Mouse (Mus musculus) forebrain, embryonic 11.5 days (tissue): ENCODE results near the gene Pld4. TPM values are rescaled to one million over a fixed set of nuclear protein-coding genes. Genes with fewer than 3 reads are reported as not detected.

Source experiments
- ATAC-seq: fragments of 200-750 bp; cut with Nextera tagmentation; replicated peaks from 2 replicates; pipeline ENCODE4 v1.8.0; 2017; ENCODE audit warnings: moderate TSS enrichment; ENCODE audit not compliant: low FRiP score
- DNase-seq: peaks from one replicate; pipeline ENCODE4 v3.0.0-alpha.2; 2017; ENCODE audit warnings: low spot score
- H3K27ac ChIP-seq: fragments of 300-500 bp; sonication (generic); 2 replicates; pipeline ENCODE4 v1.5.1; 2014; ENCODE audit warnings: low read depth, low read length
- H3K27me3 ChIP-seq: fragments of 300-500 bp; sonication (generic); 2 replicates; pipeline ENCODE4 v1.6.1; 2014; ENCODE audit warnings: mild to moderate bottlenecking, low read length, mixed read lengths; ENCODE audit not compliant: control insufficient read depth, insufficient read depth
- H3K36me3 ChIP-seq: fragments of 300-500 bp; sonication (generic); 2 replicates; pipeline ENCODE4 v1.6.1; 2014; ENCODE audit warnings: mild to moderate bottlenecking, low read length, moderate library complexity, mixed read lengths; ENCODE audit not compliant: control insufficient read depth, insufficient read depth
- H3K4me1 ChIP-seq: fragments of 300-500 bp; sonication (generic); replicated peaks from 2 replicates; pipeline ENCODE4 v1.6.1; 2014; ENCODE audit warnings: low read length, mixed read lengths; ENCODE audit not compliant: control insufficient read depth, insufficient read depth
- H3K4me2 ChIP-seq: fragments of 300-500 bp; sonication (generic); 2 replicates; pipeline ENCODE4 v1.6.1; 2014; ENCODE audit warnings: low read depth, mild to moderate bottlenecking, low read length, moderate library complexity, mixed read lengths; ENCODE audit not compliant: severe bottlenecking
- H3K4me3 ChIP-seq: fragments of 300-500 bp; sonication (generic); 2 replicates; pipeline ENCODE4 v1.5.1; 2014; ENCODE audit warnings: low read depth, low read length
- H3K9ac ChIP-seq: fragments of 300-500 bp; sonication (generic); 2 replicates; pipeline ENCODE4 v1.6.1; 2014; ENCODE audit warnings: low read length
- H3K9me3 ChIP-seq: fragments of 300-500 bp; sonication (generic); 2 replicates; pipeline ENCODE4 v1.6.1; 2016; ENCODE audit warnings: low read length, mixed read lengths; ENCODE audit not compliant: control insufficient read depth
- WGBS: fragments of 180-500 bp; shearing (Covaris S2); extraction: QIAGEN DNeasy Blood & Tissue Kit; methylation state at CpG from one replicate; pipeline ENCODE4 v1.1.7; 2014; 5-methylcytosine and 5-hydroxymethylcytosine counted together
- polyA plus RNA-seq: library from polyadenylated mRNA; unstranded; fragments of >200 nt; fragmentation: Nextera tagmentation; extraction: Ambion mirVana; gene quantifications from 2 replicates; pipeline ENCODE4 v1.2.1, GENCODE M21; 2014

Gene Pld4
- polyA plus RNA-seq, 1 experiment from 2014 or later, result 3.7 TPM

DNA sequence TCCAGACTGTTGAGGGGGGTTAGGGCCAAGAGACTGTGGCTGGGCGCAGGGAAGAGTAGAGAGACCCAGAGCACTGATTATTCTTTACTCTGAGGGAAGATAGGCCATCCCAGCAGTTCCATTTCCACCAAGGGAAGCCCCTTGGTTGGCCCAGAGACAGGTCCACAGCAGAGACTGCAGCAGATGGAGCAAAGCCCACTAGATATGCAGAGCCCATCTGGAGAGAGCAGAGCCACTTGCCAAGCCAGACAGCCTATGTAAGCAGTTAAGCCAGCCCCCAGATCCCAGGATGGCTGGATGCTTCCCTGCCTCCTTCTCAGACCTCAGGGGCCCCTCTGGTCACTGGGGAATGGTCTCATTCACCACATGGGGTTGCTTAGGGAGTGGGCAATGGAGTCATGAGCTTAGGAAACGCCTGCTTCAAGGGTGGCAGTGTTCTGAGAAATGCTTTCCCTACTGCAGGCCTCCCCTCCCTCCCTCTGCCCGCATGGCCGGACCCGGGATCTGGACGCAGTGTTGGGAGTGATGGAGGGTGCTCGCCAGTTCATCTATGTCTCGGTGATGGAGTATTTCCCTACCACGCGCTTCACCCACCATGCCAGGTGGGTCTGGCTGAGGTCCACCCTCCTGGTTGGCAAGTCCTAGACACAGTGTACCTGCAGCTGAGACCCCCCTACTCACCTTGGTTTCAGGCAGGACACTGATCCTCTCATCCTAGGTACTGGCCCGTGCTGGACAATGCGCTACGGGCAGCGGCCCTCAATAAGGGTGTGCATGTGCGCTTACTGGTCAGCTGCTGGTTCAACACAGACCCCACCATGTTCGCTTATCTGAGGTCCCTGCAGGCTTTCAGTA, 6.8 kb downstream of the Pld4 start:
- Histone ChIP-seq H3K27me3 (no peaks in the 10 kb centered on the region), H3K4me2 (no peak overlapping the region), H3K4me1 (no peaks in the 10 kb centered on the region), H3K9ac (no peak overlapping the region), H3K4me3 (no peak overlapping the region), H3K36me3 (no peaks in the 10 kb centered on the region), H3K27ac (no peak overlapping the region), H3K9me3 (no peaks in the 10 kb centered on the region)
- WGBS, result 92% methylated on average over 16 of the region's 16 CpGs
- DNase-seq, result peak; percentile 42
- no peak for ATAC-seq

DNA sequence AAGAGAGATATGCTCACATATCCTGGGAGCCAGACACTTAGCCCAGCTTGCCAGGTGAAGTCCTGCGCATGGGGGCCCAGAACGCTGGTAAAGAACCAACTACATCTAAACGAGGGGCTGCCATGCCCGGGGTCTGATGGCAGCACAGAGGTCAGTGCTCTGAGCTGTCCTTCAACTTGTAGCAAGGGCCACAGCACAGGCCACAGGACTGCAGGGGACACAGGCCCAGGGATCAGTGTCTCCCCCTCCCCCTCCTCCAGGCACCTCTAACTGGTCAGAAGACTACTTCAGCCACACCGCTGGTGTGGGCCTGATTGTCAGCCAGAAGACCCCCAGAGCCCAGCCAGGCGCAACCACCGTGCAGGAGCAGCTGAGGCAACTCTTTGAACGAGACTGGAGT, 7.7 kb downstream of the Pld4 start:
- Histone ChIP-seq H3K9me3 (no peaks in the 10 kb centered on the region), H3K4me1 (no peaks in the 10 kb centered on the region), H3K27me3 (no peaks in the 10 kb centered on the region), H3K9ac (no peak overlapping the region), H3K4me2 (no peak overlapping the region), H3K27ac (no peak overlapping the region), H3K36me3 (no peaks in the 10 kb centered on the region), H3K4me3 (no peak overlapping the region)
- WGBS, result 87% methylated on average over 8 of the region's 8 CpGs
- DNase-seq (peak; percentile 45), ATAC-seq (no peak)

DNA sequence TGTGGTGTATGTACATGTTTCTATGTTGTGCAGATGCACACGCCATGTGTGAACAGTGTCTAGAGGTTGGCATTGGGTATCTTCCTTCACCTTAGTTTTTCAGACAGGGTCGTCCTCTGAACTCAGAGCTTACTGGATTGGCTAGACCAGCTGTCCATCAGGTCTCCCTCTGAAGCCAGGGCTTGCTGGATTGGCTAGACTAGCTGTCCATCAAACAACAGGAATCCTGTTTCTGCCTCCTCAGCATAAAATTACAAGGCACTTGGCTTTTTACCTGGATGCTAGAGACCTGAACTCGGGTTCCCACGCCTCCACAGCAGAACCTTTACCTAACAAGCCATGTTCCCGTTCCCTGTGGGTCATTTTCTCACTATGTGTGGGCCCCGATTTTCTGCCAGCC, 8.6 kb downstream of the Pld4 start:
- Histone ChIP-seq H3K9ac (no peak overlapping the region), H3K36me3 (no peaks in the 10 kb centered on the region), H3K4me1 (no peaks in the 10 kb centered on the region), H3K4me3 (no peak overlapping the region), H3K4me2 (no peak overlapping the region), H3K27me3 (no peaks in the 10 kb centered on the region), H3K27ac (no peak overlapping the region), H3K9me3 (no peaks in the 10 kb centered on the region)
- ATAC-seq (no peak), DNase-seq (no peak)
- 81% methylated on average over 6 of the region's 6 CpGs for WGBS

DNA sequence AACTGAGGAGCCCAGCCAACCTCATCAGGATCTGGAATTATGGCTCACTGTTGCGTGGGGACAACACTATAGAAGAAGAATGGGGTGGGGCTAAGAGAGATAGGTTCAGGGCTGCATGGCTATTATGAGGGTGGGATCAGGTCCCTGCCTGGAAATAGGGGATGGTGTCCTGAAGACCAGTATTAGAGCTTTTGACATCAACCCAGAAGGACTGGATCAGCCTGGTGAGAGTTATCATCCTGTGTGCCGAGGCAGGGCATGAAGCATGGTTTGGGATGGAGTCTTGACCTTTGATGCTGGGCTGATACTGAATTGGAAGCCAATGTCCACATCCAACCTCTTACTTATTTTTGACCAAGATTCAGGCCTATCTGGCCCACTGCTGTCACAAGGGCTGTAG, 9.3 kb downstream of the Pld4 start:
- Histone ChIP-seq H3K4me3 (no peak overlapping the region), H3K4me2 (no peak overlapping the region), H3K36me3 (no peaks in the 10 kb centered on the region), H3K9me3 (no peaks in the 10 kb centered on the region), H3K27ac (no peak overlapping the region), H3K27me3 (no peaks in the 10 kb centered on the region), H3K4me1 (no peaks in the 10 kb centered on the region), H3K9ac (no peak overlapping the region)
- no peak for ATAC-seq
- WGBS, result 75% methylated on average over 2 of the region's 2 CpGs
- DNase-seq, result no peak

DNA sequence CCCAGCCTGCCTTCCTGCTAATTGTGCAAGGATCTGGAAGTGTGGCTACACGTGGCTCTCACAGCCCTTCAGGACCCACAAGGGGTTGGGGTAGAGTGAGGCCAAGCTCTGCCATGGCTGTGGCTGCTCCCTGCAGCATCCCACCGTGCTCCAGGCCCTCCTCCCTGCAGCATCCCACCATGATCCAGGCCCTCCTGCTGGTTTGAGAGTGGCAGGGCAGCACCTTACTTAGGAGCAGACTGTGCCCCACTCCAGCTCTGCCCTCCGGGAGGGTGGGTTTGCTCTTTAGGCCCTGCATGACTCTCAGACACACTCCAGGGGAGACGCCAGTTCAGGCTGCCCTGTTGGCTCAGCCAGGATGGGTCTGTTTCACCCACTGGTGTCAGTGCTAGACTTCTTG, 9.9 kb downstream of the Pld4 start:
- no peak for ATAC-seq

DNA sequence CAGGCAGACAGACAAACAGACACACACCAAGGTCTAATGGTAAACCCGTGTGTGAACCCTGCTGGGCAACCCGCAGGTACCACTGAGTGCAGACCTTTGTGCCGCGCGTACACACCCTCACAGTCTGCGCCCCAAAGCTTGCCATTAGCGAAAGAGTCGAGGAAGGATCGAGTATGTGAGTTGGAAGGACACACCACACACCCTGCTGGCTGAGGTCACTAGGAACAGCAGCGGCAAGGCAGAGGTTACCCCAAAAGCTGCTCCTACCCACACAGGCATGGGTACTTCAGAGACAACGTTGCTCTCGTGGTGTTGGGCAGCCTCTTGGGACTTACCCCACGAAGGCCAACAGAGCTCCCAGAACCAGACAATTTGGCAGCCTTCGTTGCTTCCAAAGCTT, 11.9 kb downstream of the Pld4 start:
- no peak overlapping the region for H3K4me2 ChIP-seq
- ATAC-seq (no peak), DNase-seq (peak; percentile 46)
- no peaks in the 10 kb centered on the region for H3K27me3 ChIP-seq
- H3K9me3 ChIP-seq, result peaks cover 4% of the 10 kb centered on the region; the same call in 1 of the 2 replicates
- H3K36me3 ChIP-seq, result no peaks in the 10 kb centered on the region
- 88% methylated on average over 14 of the region's 14 CpGs for WGBS
- no peaks in the 10 kb centered on the region for H3K4me1 ChIP-seq
- H3K27ac ChIP-seq, result no peak overlapping the region
- no peak overlapping the region for H3K9ac ChIP-seq
- H3K4me3 ChIP-seq, result no peak overlapping the region

More for the DNA sequence above, 9.9 kb downstream of the Pld4 start:
- H3K36me3 ChIP-seq, result no peaks in the 10 kb centered on the region
- peak; percentile 46 for DNase-seq
- WGBS, result 80% methylated on average over 4 of the region's 4 CpGs
- H3K4me1 ChIP-seq, result no peaks in the 10 kb centered on the region
- H3K4me2 ChIP-seq, result no peak overlapping the region
- H3K9me3 ChIP-seq, result peaks cover 2% of the 10 kb centered on the region; the same call in 1 of the 2 replicates
- no peak overlapping the region for H3K9ac ChIP-seq
- H3K27ac ChIP-seq, result no peak overlapping the region
- no peaks in the 10 kb centered on the region for H3K27me3 ChIP-seq
- no peak overlapping the region for H3K4me3 ChIP-seq

DNA sequence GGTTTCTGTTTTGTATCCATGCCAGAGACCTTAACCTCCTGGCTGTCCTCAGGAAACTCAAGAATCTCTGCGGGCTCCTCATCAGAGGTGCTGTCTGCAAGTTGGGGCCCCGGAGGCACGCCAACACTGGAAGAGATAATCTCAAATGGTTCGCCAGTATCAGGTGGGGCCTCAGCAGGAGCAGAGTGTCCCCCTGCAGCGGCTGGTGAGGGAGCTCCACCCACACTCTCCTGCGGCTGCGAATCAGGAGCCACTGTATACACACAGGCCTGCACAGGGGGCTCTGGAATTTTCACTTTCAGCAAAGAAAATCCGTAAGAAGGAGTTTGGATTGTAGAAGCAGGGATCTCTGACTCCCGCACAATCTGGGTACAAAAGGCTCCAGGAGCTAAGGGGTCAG, 12.9 kb downstream of the Pld4 start:
- Histone ChIP-seq H3K27ac (no peak overlapping the region), H3K9me3 (peaks cover 4% of the 10 kb centered on the region; the same call in 1 of the 2 replicates), H3K9ac (no peak overlapping the region), H3K36me3 (no peaks in the 10 kb centered on the region), H3K4me3 (no peak overlapping the region), H3K27me3 (no peaks in the 10 kb centered on the region), H3K4me1 (no peaks in the 10 kb centered on the region), H3K4me2 (no peak overlapping the region)
- ATAC-seq, result no peak
- no peak for DNase-seq
- 37% methylated on average over 9 of the region's 9 CpGs for WGBS

DNA sequence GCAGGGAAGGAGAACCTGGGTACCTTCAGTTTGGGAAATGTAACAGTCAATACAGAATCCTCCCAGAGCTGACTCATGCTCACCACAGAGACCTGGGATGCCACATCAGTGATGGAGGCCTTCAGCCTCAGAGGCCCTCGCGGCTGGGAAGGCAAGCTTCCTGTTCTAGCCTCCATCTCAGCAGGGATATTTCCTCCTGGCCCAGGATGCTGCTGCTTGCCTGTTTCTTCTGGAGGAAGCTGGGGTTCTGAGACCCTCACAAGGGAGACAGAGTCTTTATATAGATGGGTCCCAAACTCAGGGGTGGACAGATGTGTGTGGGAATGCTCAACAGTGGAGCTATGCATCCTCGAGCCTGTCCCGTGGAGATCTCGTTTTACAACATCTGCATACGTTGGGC, 13.6 kb downstream of the Pld4 start:
- Histone ChIP-seq H3K9me3 (peaks cover 4% of the 10 kb centered on the region; the same call in 1 of the 2 replicates), H3K27me3 (no peaks in the 10 kb centered on the region), H3K4me1 (no peaks in the 10 kb centered on the region), H3K4me3 (no peak overlapping the region), H3K9ac (no peak overlapping the region), H3K36me3 (no peaks in the 10 kb centered on the region), H3K4me2 (no peak overlapping the region), H3K27ac (no peak overlapping the region)
- DNase-seq (peak; percentile 26), ATAC-seq (no peak)
- 84% methylated on average over 6 of the region's 6 CpGs for WGBS

DNA sequence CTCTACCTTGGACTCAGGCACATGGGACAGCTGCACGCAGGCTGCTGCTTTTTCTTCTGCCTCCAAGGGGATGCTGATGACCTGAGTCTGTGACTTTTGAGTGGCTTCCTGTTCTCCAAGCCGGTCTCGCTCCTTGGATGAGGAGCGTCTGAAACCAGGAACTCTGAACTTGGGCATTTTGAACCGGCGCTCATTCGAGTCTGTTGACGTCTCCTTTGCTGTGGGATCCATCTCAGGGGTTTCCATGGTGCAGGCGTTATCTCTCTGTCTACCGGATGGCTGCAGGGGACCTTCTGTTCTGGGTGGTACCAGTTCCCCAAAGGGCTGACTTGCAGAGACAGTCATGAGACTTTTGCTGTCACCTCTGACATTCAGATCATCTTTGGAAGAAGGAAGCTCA, 14.0 kb downstream of the Pld4 start:
- H3K4me2 ChIP-seq, result no peak overlapping the region
- H3K27me3 ChIP-seq, result no peaks in the 10 kb centered on the region
- DNase-seq, result peak; percentile 19
- H3K4me1 ChIP-seq, result no peaks in the 10 kb centered on the region
- H3K36me3 ChIP-seq, result no peaks in the 10 kb centered on the region
- 97% methylated on average over 10 of the region's 10 CpGs for WGBS
- H3K27ac ChIP-seq, result no peak overlapping the region
- no peak overlapping the region for H3K4me3 ChIP-seq
- H3K9ac ChIP-seq, result no peak overlapping the region
- H3K9me3 ChIP-seq, result peaks cover 4% of the 10 kb centered on the region; the same call in 1 of the 2 replicates
- ATAC-seq, result no peak
